Mouse (Mus musculus): ENCODE results near the gene Igf2bp3. TPM values are rescaled to one million over a fixed set of nuclear protein-coding genes. Genes with fewer than 3 reads are reported as not detected.
"Not testable (repeated sequence)": the region's sequence is repeated elsewhere in the genome, so short reads cannot be mapped to it uniquely, and the experiment has no call there.

Igf2bp3 gene
- polyA plus RNA-seq (2012; rRNA removed), result 22.0 and 22.6 TPM in 2 replicates

GRCm38 (mm10) chr6:49214928-49215747, at the start of gene Igf2bp3:
Igf2bp3 (minus strand) TSS chr6:49214957.
- TF ChIP-seq CTCF (IDR thresholded peaks at IDR 0.05; ENCODE audit: borderline replicate concordance, extremely low read depth, insufficient read depth, insufficient read length) (no peak), POLR2A (IDR thresholded peaks at IDR 0.05; ENCODE audit: borderline replicate concordance, extremely low read depth, insufficient read depth, insufficient read length, poor library complexity, severe bottlenecking) (peak; percentile 58)
- DNase-seq (ENCODE audit: low read depth), result peak; percentile 98

GRCm38 (mm10) chr6:49264446-49264845, 49.7 kb upstream of the Igf2bp3 start:
- not testable (repeated sequence) for DNase-seq (ENCODE audit: low read depth)

GRCm38 (mm10) chr6:49263847-49264243, 49.1 kb upstream of the Igf2bp3 start, which contains the start of gene Tra2a:
Tra2a (minus strand) TSS chr6:49264033.
- peak; percentile 99 for DNase-seq (ENCODE audit: low read depth)
- no peak for TF ChIP-seq CTCF (IDR thresholded peaks at IDR 0.05; ENCODE audit: borderline replicate concordance, extremely low read depth, insufficient read depth, insufficient read length)
- peak; percentile 73; the same call in 1 of the 2 replicates for TF ChIP-seq POLR2A (IDR thresholded peaks at IDR 0.05; ENCODE audit: borderline replicate concordance, extremely low read depth, insufficient read depth, insufficient read length, poor library complexity, severe bottlenecking)

- peak; percentile 67 for DNase-seq (ENCODE audit: low read depth)
- TF ChIP-seq POLR2A (IDR thresholded peaks at IDR 0.05; ENCODE audit: borderline replicate concordance, extremely low read depth, insufficient read depth, insufficient read length, poor library complexity, severe bottlenecking) (no peak), CTCF (IDR thresholded peaks at IDR 0.05; ENCODE audit: borderline replicate concordance, extremely low read depth, insufficient read depth, insufficient read length) (no peak)
Observed at GRCm38 (mm10) chr6:49263081-49263846, 48.5 kb upstream of the Igf2bp3 start.

- no peak for TF ChIP-seq POLR2A (IDR thresholded peaks at IDR 0.05; ENCODE audit: borderline replicate concordance, extremely low read depth, insufficient read depth, insufficient read length, poor library complexity, severe bottlenecking)
- TF ChIP-seq CTCF (IDR thresholded peaks at IDR 0.05; ENCODE audit: borderline replicate concordance, extremely low read depth, insufficient read depth, insufficient read length), result no peak
- DNase-seq (ENCODE audit: low read depth), result peak; percentile 55
Observed at GRCm38 (mm10) chr6:49262421-49262820, 47.7 kb upstream of the Igf2bp3 start.

DNA sequence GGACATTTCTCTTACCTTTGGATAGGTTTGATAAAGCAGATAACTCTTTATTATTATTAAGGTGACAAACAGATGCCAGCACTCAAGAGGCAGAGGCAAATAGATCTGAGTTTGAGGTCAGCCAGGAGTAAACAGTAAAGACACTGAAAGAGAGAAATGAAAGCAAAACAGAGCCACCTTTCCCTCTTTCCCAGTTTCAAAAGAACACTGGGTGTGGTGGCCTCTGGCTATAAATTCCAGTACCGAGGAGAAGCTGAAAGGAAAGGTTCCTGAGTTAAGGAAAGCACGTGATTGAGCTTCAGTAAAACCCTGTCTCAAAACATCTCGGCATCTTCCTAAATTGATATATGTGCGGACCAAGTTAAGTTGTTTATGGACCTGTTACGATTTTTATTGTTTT, 45.0 kb upstream of the Igf2bp3 start:
- no peak for DNase-seq (ENCODE audit: low read depth)
- TF ChIP-seq CTCF (IDR thresholded peaks at IDR 0.05; ENCODE audit: borderline replicate concordance, extremely low read depth, insufficient read depth, insufficient read length), result no peak
- no peak for TF ChIP-seq POLR2A (IDR thresholded peaks at IDR 0.05; ENCODE audit: borderline replicate concordance, extremely low read depth, insufficient read depth, insufficient read length, poor library complexity, severe bottlenecking)

DNA sequence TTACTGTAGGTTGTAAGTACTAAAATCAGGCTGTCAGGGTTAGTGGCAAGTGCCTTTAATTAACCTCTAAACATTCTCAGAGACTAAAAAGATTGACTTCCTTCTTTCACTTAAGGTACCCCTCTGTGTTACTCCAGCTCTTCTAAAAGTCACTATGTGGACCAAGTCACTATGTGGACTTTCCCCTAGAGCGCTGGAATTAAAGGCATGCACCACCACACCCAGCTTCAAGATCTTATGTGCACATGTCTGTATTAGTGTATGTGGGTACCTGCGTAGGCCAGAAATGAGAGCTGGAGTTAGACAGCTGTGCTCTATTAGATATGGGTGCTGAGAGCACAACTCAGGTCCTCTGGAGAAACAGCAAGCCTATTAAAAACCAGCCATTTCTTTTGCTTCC, 43.1 kb upstream of the Igf2bp3 start:
- TF ChIP-seq POLR2A (IDR thresholded peaks at IDR 0.05; ENCODE audit: borderline replicate concordance, extremely low read depth, insufficient read depth, insufficient read length, poor library complexity, severe bottlenecking), result no peak
- TF ChIP-seq CTCF (IDR thresholded peaks at IDR 0.05; ENCODE audit: borderline replicate concordance, extremely low read depth, insufficient read depth, insufficient read length), result no peak
- DNase-seq (ENCODE audit: low read depth), result no peak

GRCm38 (mm10) chr6:49252207-49252606, 37.5 kb upstream of the Igf2bp3 start:
- no peak for TF ChIP-seq POLR2A (IDR thresholded peaks at IDR 0.05; ENCODE audit: borderline replicate concordance, extremely low read depth, insufficient read depth, insufficient read length, poor library complexity, severe bottlenecking)
- TF ChIP-seq CTCF (IDR thresholded peaks at IDR 0.05; ENCODE audit: borderline replicate concordance, extremely low read depth, insufficient read depth, insufficient read length), result no peak

GRCm38 (mm10) chr6:49251199-49251598, 36.4 kb upstream of the Igf2bp3 start:
- no peak for DNase-seq (ENCODE audit: low read depth)
- no peak for TF ChIP-seq CTCF (IDR thresholded peaks at IDR 0.05; ENCODE audit: borderline replicate concordance, extremely low read depth, insufficient read depth, insufficient read length)
- TF ChIP-seq POLR2A (IDR thresholded peaks at IDR 0.05; ENCODE audit: borderline replicate concordance, extremely low read depth, insufficient read depth, insufficient read length, poor library complexity, severe bottlenecking), result no peak

More at GRCm38 (mm10) chr6:49252207-49252606, 37.5 kb upstream of the Igf2bp3 start:
- DNase-seq (ENCODE audit: low read depth), result no peak

DNA sequence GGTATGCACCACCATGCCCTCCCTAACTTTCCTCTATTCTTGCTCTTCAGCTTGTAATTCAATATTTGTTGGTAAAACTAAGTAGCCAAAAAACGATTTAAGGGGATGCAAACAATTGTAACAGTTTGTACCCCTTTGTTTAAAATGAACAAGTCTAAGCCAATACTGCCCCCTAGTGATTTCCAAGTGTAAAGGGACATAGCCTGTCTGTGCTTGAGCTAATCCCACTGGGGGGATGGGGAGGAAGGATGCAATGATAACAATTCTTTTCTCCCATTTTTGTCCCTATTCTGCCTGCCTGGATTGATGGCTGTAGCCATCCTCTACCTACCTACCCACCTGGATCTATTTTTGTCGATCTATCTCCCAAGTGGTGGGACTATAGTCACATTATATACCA, 32.5 kb upstream of the Igf2bp3 start:
- DNase-seq (ENCODE audit: low read depth), result peak; percentile 87
- TF ChIP-seq CTCF (IDR thresholded peaks at IDR 0.05; ENCODE audit: borderline replicate concordance, extremely low read depth, insufficient read depth, insufficient read length), result peak; percentile 63; the same call in 1 of the 2 replicates
- no peak for TF ChIP-seq POLR2A (IDR thresholded peaks at IDR 0.05; ENCODE audit: borderline replicate concordance, extremely low read depth, insufficient read depth, insufficient read length, poor library complexity, severe bottlenecking)

- DNase-seq (ENCODE audit: low read depth), result no peak
- TF ChIP-seq CTCF (IDR thresholded peaks at IDR 0.05; ENCODE audit: borderline replicate concordance, extremely low read depth, insufficient read depth, insufficient read length) (no peak), POLR2A (IDR thresholded peaks at IDR 0.05; ENCODE audit: borderline replicate concordance, extremely low read depth, insufficient read depth, insufficient read length, poor library complexity, severe bottlenecking) (no peak)
Observed at GRCm38 (mm10) chr6:49242331-49242730, 27.6 kb upstream of the Igf2bp3 start.
